Mouse (Mus musculus): ENCODE data around the gene N4bp2l2.

N4bp2l2 gene

GRCm38 (mm10) chr5:150595366-150596016, 70.5 kb downstream of the N4bp2l2 start:
- Histone ChIP-seq H3K36me3 (ENCODE audit: insufficient read depth, low read length) (no peaks in the 10 kb centered on the region), H3K4me3 (replicated peaks; ENCODE audit: low read length) (no peak overlapping the region), H3K27me3 (ENCODE audit: insufficient read depth, low read length) (peaks cover 62% of the 10 kb centered on the region), H3K9me3 (ENCODE audit: low read length) (no peaks in the 10 kb centered on the region), H3K4me1 (replicated peaks; ENCODE audit: low read depth, low read length) (peaks cover 44% of the 10 kb centered on the region)
- TF ChIP-seq POU5F1 (IDR thresholded peaks at IDR 0.05; ENCODE audit: borderline replicate concordance, low read length), result no peak
- TF ChIP-seq CTCF (conservative IDR thresholded peaks at IDR 0.05; ENCODE audit: low read length), result no peak
- TF ChIP-seq NANOG (IDR thresholded peaks at IDR 0.05; ENCODE audit: borderline replicate concordance, low read length), result no peak

DNA sequence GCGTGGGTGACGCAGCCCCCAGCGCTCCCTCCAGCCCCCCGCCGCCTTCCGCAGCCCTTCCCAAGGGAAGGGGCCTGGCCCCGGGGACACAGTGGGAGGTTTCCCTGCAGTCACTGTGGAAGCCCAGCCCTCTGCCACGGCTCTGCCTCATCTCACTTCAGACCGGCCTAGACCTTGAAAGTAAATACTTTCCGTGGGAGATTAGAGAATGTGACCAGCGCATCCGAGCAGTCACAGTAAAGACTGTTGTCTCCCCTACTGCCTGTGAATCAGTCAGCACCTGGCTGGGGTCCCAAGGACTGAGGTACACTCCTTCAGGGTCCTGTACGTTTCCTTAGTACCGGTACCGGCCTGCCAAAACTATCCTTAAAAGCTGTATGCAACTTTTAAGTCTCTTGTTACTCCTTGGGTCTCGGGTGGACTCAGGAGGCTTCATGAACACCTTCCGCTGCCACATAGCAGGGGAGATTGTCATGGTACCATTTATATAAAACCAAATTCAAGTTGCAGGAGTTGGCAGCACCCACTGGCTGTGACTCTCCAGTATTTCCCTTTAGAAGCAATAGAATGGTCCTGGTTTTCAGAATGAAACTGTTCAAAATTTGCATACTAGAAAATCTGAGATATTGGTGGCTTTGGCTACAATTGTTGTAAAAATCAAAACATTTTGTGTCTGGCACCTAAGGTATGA, 71.2 kb downstream of the N4bp2l2 start:
- TF ChIP-seq NANOG (IDR thresholded peaks at IDR 0.05; ENCODE audit: borderline replicate concordance, low read length) (no peak), CTCF (conservative IDR thresholded peaks at IDR 0.05; ENCODE audit: low read length) (no peak), POU5F1 (IDR thresholded peaks at IDR 0.05; ENCODE audit: borderline replicate concordance, low read length) (no peak)
- peaks cover 62% of the 10 kb centered on the region for H3K27me3 ChIP-seq (ENCODE audit: insufficient read depth, low read length)
- no peaks in the 10 kb centered on the region for H3K36me3 ChIP-seq (ENCODE audit: insufficient read depth, low read length)
- no peaks in the 10 kb centered on the region for H3K9me3 ChIP-seq (ENCODE audit: low read length)
- peak overlapping the region; percentile 93 for H3K4me3 ChIP-seq (replicated peaks; ENCODE audit: low read length)
- peaks cover 37% of the 10 kb centered on the region for H3K4me1 ChIP-seq (replicated peaks; ENCODE audit: low read depth, low read length)

DNA sequence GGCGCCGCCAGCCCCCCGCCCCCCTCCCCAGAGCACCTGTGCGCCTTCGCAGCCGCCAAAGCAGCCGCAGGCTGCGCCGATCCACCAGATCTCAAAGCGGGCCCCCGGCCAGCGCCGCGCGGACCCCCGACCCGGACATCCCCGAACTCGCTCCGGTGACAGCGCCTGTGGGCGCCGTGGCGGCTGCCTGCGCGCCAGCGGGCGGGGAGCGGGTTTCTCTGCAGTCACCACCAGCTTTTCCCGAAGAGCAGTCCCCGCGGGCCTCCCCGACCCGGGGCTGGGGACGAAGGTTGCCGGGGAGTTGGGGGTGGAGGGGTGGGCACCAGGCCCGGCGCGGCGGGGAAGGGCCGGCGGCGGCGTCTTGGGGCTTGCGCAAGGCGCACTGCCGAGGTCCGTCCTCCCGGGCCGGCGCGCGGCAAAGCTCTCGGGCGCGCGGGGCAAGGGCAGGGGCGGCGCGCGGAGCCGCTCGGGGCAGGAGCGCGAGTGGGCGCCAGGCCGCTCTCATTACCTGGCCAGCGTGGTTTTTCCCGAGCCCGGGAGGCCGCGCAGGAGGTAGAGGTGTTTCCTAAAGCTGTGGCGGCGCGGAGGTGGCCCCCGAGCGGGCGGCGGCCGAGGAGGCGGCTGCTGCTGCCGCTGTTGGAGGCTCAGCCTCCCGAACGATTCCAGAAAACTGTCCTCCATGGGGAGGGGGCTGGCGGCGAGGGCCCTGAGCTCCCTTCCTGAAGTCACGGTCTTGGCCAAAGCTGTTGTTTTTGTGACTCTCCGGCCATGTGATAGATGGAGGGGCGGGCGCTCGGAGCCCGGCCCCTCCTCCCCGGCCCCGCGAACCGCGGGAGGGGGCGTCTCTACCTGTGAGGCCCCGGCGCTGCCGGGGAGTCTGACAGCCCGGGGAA, 72.0 kb downstream of the N4bp2l2 start:
- peaks cover 62% of the 10 kb centered on the region for H3K27me3 ChIP-seq (ENCODE audit: insufficient read depth, low read length)
- H3K9me3 ChIP-seq (ENCODE audit: low read length), result no peaks in the 10 kb centered on the region
- peak overlapping the region; percentile 93 for H3K4me3 ChIP-seq (replicated peaks; ENCODE audit: low read length)
- TF ChIP-seq NANOG (IDR thresholded peaks at IDR 0.05; ENCODE audit: borderline replicate concordance, low read length) (no peak), POU5F1 (IDR thresholded peaks at IDR 0.05; ENCODE audit: borderline replicate concordance, low read length) (no peak), CTCF (conservative IDR thresholded peaks at IDR 0.05; ENCODE audit: low read length) (no peak)
- H3K36me3 ChIP-seq (ENCODE audit: insufficient read depth, low read length), result no peaks in the 10 kb centered on the region
- peaks cover 31% of the 10 kb centered on the region for H3K4me1 ChIP-seq (replicated peaks; ENCODE audit: low read depth, low read length)

DNA sequence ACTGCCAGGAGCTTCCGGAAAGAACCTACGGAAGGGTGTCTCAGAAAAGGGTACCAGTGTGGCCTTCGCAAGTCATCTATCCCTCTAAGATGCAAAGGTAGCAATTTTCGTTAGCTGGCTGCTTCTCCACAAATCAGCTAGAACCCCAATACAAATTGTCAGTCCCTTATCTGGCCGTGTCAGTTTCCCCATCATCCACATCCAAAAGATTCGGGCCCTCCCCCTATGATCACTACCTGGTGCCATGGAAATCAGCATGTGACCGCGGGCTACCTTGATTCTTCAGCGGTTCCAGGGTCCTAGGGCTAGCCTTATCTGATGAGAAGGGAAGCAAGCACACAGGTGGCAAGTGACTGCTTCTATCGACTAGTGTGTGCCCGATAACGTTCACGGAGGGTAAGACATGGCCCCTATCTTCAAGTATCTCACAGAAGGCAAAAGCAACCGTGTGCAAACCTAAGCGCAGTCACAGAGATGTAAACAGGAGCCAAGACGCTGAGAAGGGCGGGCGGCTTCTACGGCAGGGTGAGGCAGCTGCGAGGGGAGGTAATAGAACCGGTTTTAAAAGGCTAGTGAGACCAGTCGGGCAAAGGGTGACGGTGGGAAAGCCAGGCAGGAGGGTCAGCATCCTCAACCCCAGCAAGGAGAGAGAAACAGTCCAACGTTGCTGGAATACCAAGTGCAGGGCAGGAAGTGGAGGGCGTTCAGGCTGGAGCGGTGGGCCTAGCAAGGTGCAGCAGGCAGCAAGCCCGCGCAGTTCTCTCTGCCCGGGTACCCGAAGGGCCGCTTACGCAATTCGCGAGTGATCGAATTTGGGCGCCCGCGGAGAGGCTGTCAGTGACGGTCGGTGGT, 72.9 kb downstream of the N4bp2l2 start:
- Histone ChIP-seq H3K36me3 (ENCODE audit: insufficient read depth, low read length) (no peaks in the 10 kb centered on the region), H3K4me1 (replicated peaks; ENCODE audit: low read depth, low read length) (peaks cover 25% of the 10 kb centered on the region), H3K9me3 (ENCODE audit: low read length) (no peaks in the 10 kb centered on the region), H3K4me3 (replicated peaks; ENCODE audit: low read length) (peak overlapping the region; percentile 93), H3K27me3 (ENCODE audit: insufficient read depth, low read length) (peaks cover 56% of the 10 kb centered on the region)
- TF ChIP-seq CTCF (conservative IDR thresholded peaks at IDR 0.05; ENCODE audit: low read length), result no peak
- TF ChIP-seq NANOG (IDR thresholded peaks at IDR 0.05; ENCODE audit: borderline replicate concordance, low read length), result no peak
- TF ChIP-seq POU5F1 (IDR thresholded peaks at IDR 0.05; ENCODE audit: borderline replicate concordance, low read length), result no peak

- Histone ChIP-seq H3K36me3 (ENCODE audit: insufficient read depth, low read length) (no peaks in the 10 kb centered on the region), H3K9me3 (ENCODE audit: low read length) (no peaks in the 10 kb centered on the region), H3K27me3 (ENCODE audit: insufficient read depth, low read length) (peaks cover 50% of the 10 kb centered on the region), H3K4me1 (replicated peaks; ENCODE audit: low read depth, low read length) (peaks cover 22% of the 10 kb centered on the region), H3K4me3 (replicated peaks; ENCODE audit: low read length) (no peak overlapping the region)
- no peak for TF ChIP-seq CTCF (conservative IDR thresholded peaks at IDR 0.05; ENCODE audit: low read length)
- TF ChIP-seq NANOG (IDR thresholded peaks at IDR 0.05; ENCODE audit: borderline replicate concordance, low read length), result no peak
- TF ChIP-seq POU5F1 (IDR thresholded peaks at IDR 0.05; ENCODE audit: borderline replicate concordance, low read length), result no peak
These were observed 73.6 kb downstream of the N4bp2l2 start for GRCm38 (mm10) chr5:150592186-150592903.

DNA sequence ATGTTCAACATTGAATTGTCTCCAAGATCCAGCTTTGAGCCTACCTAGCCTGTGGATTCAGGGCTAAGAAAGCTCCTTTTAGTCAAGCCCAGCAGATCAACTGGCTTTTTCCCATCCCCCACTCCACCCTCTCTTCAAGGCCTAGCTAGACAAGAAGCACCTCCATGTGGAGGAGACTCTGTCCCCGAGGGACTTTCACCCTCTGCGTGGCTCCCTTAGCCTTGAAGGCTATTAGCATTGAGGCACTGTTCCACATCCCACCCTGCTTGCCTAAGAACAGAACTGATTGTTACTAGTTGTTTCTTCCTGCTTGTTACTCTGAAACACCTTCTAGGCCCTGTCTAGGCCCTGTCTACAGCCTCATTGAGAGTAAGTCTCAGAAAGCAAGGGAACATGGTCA, 76.0 kb downstream of the N4bp2l2 start:
- H3K27me3 ChIP-seq (ENCODE audit: insufficient read depth, low read length), result peaks cover 30% of the 10 kb centered on the region
- no peak for TF ChIP-seq CTCF (conservative IDR thresholded peaks at IDR 0.05; ENCODE audit: low read length)
- TF ChIP-seq POU5F1 (IDR thresholded peaks at IDR 0.05; ENCODE audit: borderline replicate concordance, low read length), result no peak
- no peak for TF ChIP-seq NANOG (IDR thresholded peaks at IDR 0.05; ENCODE audit: borderline replicate concordance, low read length)
- no peaks in the 10 kb centered on the region for H3K9me3 ChIP-seq (ENCODE audit: low read length)
- H3K36me3 ChIP-seq (ENCODE audit: insufficient read depth, low read length), result no peaks in the 10 kb centered on the region
- H3K4me1 ChIP-seq (replicated peaks; ENCODE audit: low read depth, low read length), result peaks cover 15% of the 10 kb centered on the region
- H3K4me3 ChIP-seq (replicated peaks; ENCODE audit: low read length), result no peak overlapping the region

GRCm38 (mm10) chr5:150584337-150584729, 81.7 kb downstream of the N4bp2l2 start:
- H3K36me3 ChIP-seq (ENCODE audit: insufficient read depth, low read length), result no peaks in the 10 kb centered on the region
- H3K9me3 ChIP-seq (ENCODE audit: low read length), result no peaks in the 10 kb centered on the region
- TF ChIP-seq CTCF (conservative IDR thresholded peaks at IDR 0.05; ENCODE audit: low read length) (no peak), NANOG (IDR thresholded peaks at IDR 0.05; ENCODE audit: borderline replicate concordance, low read length) (no peak), POU5F1 (IDR thresholded peaks at IDR 0.05; ENCODE audit: borderline replicate concordance, low read length) (no peak)
- no peaks in the 10 kb centered on the region for H3K4me1 ChIP-seq (replicated peaks; ENCODE audit: low read depth, low read length)
- 0 out of 2 replicates have a peak, but pooled peaks cover 2% of the 10 kb centered on the region for H3K27me3 ChIP-seq (ENCODE audit: insufficient read depth, low read length)
- H3K4me3 ChIP-seq (replicated peaks; ENCODE audit: low read length), result no peak overlapping the region
